Mouse (Mus musculus) liver, embryonic 16.5 days (tissue): Measurements from ENCODE around the gene Mgat4d. TPM values are rescaled to one million over a fixed set of nuclear protein-coding genes. Genes with fewer than 3 reads are reported as not detected.
"Not testable (repeated sequence)": the region's sequence is repeated elsewhere in the genome, so short reads cannot be mapped to it uniquely, and the experiment has no call there.

Experiments used
- ATAC-seq: fragments of 200-750 bp; cut with Nextera tagmentation; 2 replicates; pipeline ENCODE4 v1.8.0; 2017; ENCODE audit warnings: low read depth, mild to moderate bottlenecking, moderate number of reproducible peaks, moderate library complexity
- H3K27ac ChIP-seq: fragments of 300-500 bp; sonication (generic); 2 replicates; pipeline ENCODE4 v1.5.1; 2014; ENCODE audit warnings: mild to moderate bottlenecking, low read length
- H3K27me3 ChIP-seq: fragments of 300-500 bp; sonication (generic); 2 replicates; pipeline ENCODE4 v1.6.1; 2014; ENCODE audit warnings: low read depth, low read length, mixed read lengths; ENCODE audit not compliant: control insufficient read depth, insufficient read depth
- H3K36me3 ChIP-seq: fragments of 300-500 bp; sonication (generic); 2 replicates; pipeline ENCODE4 v1.6.1; 2014; ENCODE audit warnings: mild to moderate bottlenecking; ENCODE audit not compliant: control insufficient read depth, insufficient read depth
- H3K4me1 ChIP-seq: fragments of 300-500 bp; sonication (generic); 2 replicates; pipeline ENCODE4 v1.6.1; 2014; ENCODE audit warnings: low read depth, low read length, mixed read lengths; ENCODE audit not compliant: control insufficient read depth
- H3K4me2 ChIP-seq: fragments of 300-500 bp; sonication (generic); 2 replicates; pipeline ENCODE4 v1.6.1; 2014; ENCODE audit warnings: low read depth, low read length, mixed read lengths
- H3K4me3 ChIP-seq: fragments of 300-500 bp; sonication (generic); 2 replicates; pipeline ENCODE4 v1.5.1; 2014; ENCODE audit warnings: low read depth, mild to moderate bottlenecking, low read length
- H3K9ac ChIP-seq: fragments of 300-500 bp; sonication (generic); 2 replicates; pipeline ENCODE4 v1.6.1; 2014; ENCODE audit warnings: low read depth, low read length
- H3K9me3 ChIP-seq: fragments of 300-500 bp; sonication (generic); replicated peaks from 2 replicates; pipeline ENCODE4 v1.6.1; 2016; ENCODE audit warnings: low read length; ENCODE audit not compliant: control insufficient read depth
- WGBS: fragments of 180-500 bp; shearing (Covaris S2); extraction: QIAGEN DNeasy Blood & Tissue Kit; methylation state at CpG from one replicate; pipeline ENCODE4 v1.1.7; 2014; ENCODE audit not compliant: insufficient replicate concordance; 5-methylcytosine and 5-hydroxymethylcytosine counted together
- polyA plus RNA-seq: library from polyadenylated mRNA; unstranded; fragments of >200 nt; fragmentation: Nextera tagmentation; extraction: Ambion mirVana; gene quantifications from 2 replicates; pipeline ENCODE4 v1.2.1, GENCODE M21; 2015

The Mgat4d gene
- polyA plus RNA-seq, 1 experiment from 2014 or later = not detected

DNA sequence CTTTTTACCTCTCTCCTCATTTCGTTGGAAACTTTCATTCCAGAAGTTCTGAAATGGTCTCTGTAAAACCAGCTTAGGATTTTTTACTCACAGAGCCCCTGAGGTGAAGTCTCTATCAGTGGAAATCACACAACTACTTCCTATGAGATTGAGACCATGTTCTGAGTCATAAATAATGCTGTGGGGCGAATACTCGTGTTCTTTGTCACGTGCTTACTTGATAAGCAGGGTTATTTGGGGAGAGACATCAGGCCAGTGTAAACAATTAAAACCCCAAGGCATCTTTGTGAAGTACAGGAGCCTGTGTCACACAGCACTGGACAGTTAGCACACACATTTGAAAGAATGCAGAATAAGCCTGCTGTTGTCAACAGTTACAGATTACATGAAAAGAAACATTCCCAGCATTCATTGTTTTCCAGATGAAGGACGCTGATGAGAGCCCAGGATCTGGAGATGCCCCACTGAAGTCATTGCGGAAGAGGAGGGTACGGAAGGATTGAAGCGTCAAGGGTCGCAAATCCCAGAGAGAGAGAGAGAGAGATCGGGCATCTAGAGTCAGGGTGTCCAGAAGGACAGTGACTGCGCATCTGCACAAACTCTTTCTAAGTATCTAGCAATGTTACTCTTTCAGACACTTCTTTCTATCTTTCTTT lies 78.0 kb downstream of the Mgat4d start:
- Histone ChIP-seq H3K9me3 (no peaks in the 10 kb centered on the region), H3K36me3 (no peaks in the 10 kb centered on the region), H3K4me3 (no peak overlapping the region), H3K27ac (peak overlapping the region; percentile 61; the same call in 1 of the 2 replicates), H3K4me2 (no peak overlapping the region), H3K27me3 (no peaks in the 10 kb centered on the region), H3K4me1 (peaks cover 64% of the 10 kb centered on the region), H3K9ac (no peak overlapping the region; the same call in 1 of the 2 replicates)
- ATAC-seq = no peak
- WGBS = 58% methylated on average over 11 of the region's 11 CpGs

DNA sequence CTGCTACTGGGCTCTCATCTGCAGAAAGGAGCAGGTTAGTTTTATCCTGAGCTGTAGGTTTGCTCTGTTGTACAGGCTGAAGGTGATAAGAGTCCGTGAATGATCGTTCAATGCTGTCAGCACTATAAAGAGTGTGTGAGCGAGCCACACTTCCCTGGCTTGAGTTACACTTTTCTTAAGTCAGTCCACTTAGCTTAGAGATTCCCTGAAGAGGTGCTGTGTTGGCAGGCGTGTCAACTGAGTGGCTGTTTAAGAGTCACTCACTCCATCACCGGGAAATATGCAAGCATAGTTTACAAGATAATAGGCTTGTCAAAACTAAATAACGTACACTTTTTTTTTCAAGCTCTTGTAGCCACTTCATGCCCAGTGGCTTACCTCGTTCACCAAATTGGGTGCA lies 78.7 kb downstream of the Mgat4d start:
- Histone ChIP-seq H3K9ac (peak overlapping the region; percentile 3; the same call in 1 of the 2 replicates), H3K4me3 (no peak overlapping the region), H3K36me3 (no peaks in the 10 kb centered on the region), H3K4me2 (no peak overlapping the region), H3K4me1 (peaks cover 57% of the 10 kb centered on the region), H3K27me3 (no peaks in the 10 kb centered on the region), H3K27ac (peak overlapping the region; percentile 61; the same call in 1 of the 2 replicates), H3K9me3 (no peaks in the 10 kb centered on the region)
- WGBS = 27% methylated on average over 7 of the region's 7 CpGs
- ATAC-seq = no peak

DNA sequence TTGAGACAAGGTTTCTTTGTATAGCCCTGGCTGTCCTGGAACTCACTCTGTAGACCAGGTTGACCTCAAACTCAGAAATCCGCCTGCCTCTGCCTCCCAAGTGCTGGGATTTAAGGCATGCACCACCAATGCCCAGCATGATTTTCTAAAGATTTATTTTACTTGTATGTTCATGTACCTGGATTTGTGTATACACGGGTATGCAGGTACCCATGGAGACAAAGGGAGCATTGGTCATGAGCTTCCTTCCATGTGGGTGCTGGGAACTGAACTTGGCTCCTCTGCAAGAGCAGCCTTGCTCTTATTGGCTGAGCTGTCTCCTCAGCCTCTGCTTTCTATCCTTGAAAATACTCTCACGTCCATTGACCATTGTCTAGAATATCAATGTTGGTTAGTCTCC lies 80.3 kb downstream of the Mgat4d start:
- Histone ChIP-seq H3K4me1 (peaks cover 45% of the 10 kb centered on the region), H3K4me3 (peak overlapping the region; percentile 39), H3K9ac (peak overlapping the region; percentile 37; the same call in 1 of the 2 replicates), H3K27ac (peak overlapping the region; percentile 80), H3K4me2 (peak overlapping the region; percentile 56)
- H3K9me3 ChIP-seq, H3K27me3 ChIP-seq, ATAC-seq, H3K36me3 ChIP-seq: not testable (repeated sequence)
- 51% methylated on average over 3 of the region's 3 CpGs for WGBS

DNA sequence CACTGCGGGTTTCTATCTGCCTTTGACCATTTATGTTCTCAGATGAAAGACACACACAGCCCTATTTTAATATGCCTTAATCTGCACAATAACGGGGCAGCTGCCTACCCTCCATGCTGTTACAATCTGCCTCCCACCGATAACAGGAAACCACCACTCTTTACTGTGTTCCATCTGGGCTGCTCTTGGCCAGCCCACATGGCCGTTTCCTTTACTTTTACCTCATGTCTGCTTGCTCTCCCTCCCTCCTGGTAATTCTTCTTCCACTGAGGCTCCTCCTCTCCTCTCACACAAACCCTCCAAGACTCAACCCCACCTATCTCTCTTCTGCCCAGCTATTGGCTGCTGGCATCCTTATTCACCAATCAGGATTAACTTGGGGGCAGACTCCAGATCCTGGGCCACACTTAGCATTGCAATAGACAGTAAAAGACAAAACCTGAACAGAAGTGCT lies 80.8 kb downstream of the Mgat4d start:
- Histone ChIP-seq H3K4me2 (peak overlapping the region; percentile 56), H3K4me1 (peaks cover 41% of the 10 kb centered on the region), H3K27me3 (no peaks in the 10 kb centered on the region), H3K4me3 (peak overlapping the region; percentile 39), H3K27ac (peak overlapping the region; percentile 80), H3K9me3 (no peaks in the 10 kb centered on the region), H3K9ac (peak overlapping the region; percentile 37; the same call in 1 of the 2 replicates), H3K36me3 (peaks cover 7% of the 10 kb centered on the region)
- 10% methylated on average over 4 of the region's 4 CpGs for WGBS
- peak; percentile 95 for ATAC-seq

Other genes starting within 250 kb of the Mgat4d start
- gene Tbc1d9, start 183.1 kb upstream of the Mgat4d start, polyA plus RNA-seq = 0.40 and 0.61 TPM in 2 replicates
- gene Gm10645, start 182.3 kb upstream of the Mgat4d start, polyA plus RNA-seq = 0.15 and 0.20 TPM in 2 replicates
- gene Ucp1, start 58.1 kb upstream of the Mgat4d start, polyA plus RNA-seq = not detected in 2 replicates
- gene Elmod2, start 16.0 kb upstream of the Mgat4d start, polyA plus RNA-seq = 5.8 and 6.4 TPM in 2 replicates
- 0.20 and 0.30 TPM in 2 replicates for gene Clgn, start 41.4 kb downstream of the Mgat4d start, polyA plus RNA-seq
- 45.7 and 52.9 TPM in 2 replicates for gene Scoc, start 109.9 kb downstream of the Mgat4d start, polyA plus RNA-seq
- gene Olfr370, start 187.3 kb downstream of the Mgat4d start, polyA plus RNA-seq = not detected in 2 replicates
- 214 and 230 TPM in 2 replicates for gene Ndufb7, start 218.2 kb downstream of the Mgat4d start, polyA plus RNA-seq